Mouse (Mus musculus): ENCODE results near the gene Gins1.
"Not testable (repeated sequence)": the region's sequence is repeated elsewhere in the genome, so short reads cannot be mapped to it uniquely, and the experiment has no call there.

Gins1 gene

GRCm38 (mm10) chr2:150904936-150905450, at the start of gene Gins1:
Gins1 (plus strand) TSS chr2:150905400.
- no peak for DNase-seq

- DNase-seq = no peak
Measured at GRCm38 (mm10) chr2:150858724-150859487, 46.3 kb upstream of the Gins1 start.

- DNase-seq = no peak
Measured at GRCm38 (mm10) chr2:150859709-150860470, 45.3 kb upstream of the Gins1 start.

- no peak for DNase-seq
Measured at GRCm38 (mm10) chr2:150861128-150861527, 44.1 kb upstream of the Gins1 start.

GRCm38 (mm10) chr2:150867021-150867420, 38.2 kb upstream of the Gins1 start:
- DNase-seq = no peak

- no peak for DNase-seq
Measured at GRCm38 (mm10) chr2:150869446-150869845, 35.8 kb upstream of the Gins1 start.

- DNase-seq = no peak
Measured at GRCm38 (mm10) chr2:150874508-150874907, 30.7 kb upstream of the Gins1 start.

- DNase-seq = no peak
Measured at GRCm38 (mm10) chr2:150875226-150875625, 30.0 kb upstream of the Gins1 start.

- no peak for DNase-seq
Measured at GRCm38 (mm10) chr2:150877561-150877960, 27.6 kb upstream of the Gins1 start.

GRCm38 (mm10) chr2:150884075-150884778, 21.0 kb upstream of the Gins1 start:
- no peak for DNase-seq

- no peak for DNase-seq
Measured at GRCm38 (mm10) chr2:150884779-150885110, 20.5 kb upstream of the Gins1 start.

- no peak for DNase-seq
Measured at GRCm38 (mm10) chr2:150885814-150886213, 19.4 kb upstream of the Gins1 start.

GRCm38 (mm10) chr2:150886315-150886714, 18.9 kb upstream of the Gins1 start:
- no peak for DNase-seq

- DNase-seq = no peak
Measured at GRCm38 (mm10) chr2:150887370-150887769, 17.8 kb upstream of the Gins1 start.

- DNase-seq = no peak
Measured at GRCm38 (mm10) chr2:150894617-150895267, 10.5 kb upstream of the Gins1 start.

GRCm38 (mm10) chr2:150895691-150896252, 9.4 kb upstream of the Gins1 start:
- no peak for DNase-seq

- DNase-seq = no peak
Measured at GRCm38 (mm10) chr2:150900341-150900740, 4.9 kb upstream of the Gins1 start.

GRCm38 (mm10) chr2:150902347-150902746, 2.9 kb upstream of the Gins1 start:
- no peak for DNase-seq

- peak; percentile 97 for DNase-seq
Measured at GRCm38 (mm10) chr2:150904272-150904935, 796 bp upstream of the Gins1 start, which contains the start of gene Abhd12. Abhd12 (minus strand) TSS chr2:150904741.

- DNase-seq = not testable (repeated sequence)
Measured at GRCm38 (mm10) chr2:150908881-150909280, 3.7 kb downstream of the Gins1 start.

GRCm38 (mm10) chr2:150909429-150910039, 4.3 kb downstream of the Gins1 start:
- DNase-seq = peak; percentile 82
